Mouse (Mus musculus) mesoderm, embryonic 11.5 days (tissue): ENCODE measurements around the gene Grasp.

Experiments used
- DNase-seq: peaks from one replicate; pipeline ENCODE4 v3.0.0-alpha.2; 2012; ENCODE audit warnings: low read depth, low spot score

Grasp gene

DNA sequence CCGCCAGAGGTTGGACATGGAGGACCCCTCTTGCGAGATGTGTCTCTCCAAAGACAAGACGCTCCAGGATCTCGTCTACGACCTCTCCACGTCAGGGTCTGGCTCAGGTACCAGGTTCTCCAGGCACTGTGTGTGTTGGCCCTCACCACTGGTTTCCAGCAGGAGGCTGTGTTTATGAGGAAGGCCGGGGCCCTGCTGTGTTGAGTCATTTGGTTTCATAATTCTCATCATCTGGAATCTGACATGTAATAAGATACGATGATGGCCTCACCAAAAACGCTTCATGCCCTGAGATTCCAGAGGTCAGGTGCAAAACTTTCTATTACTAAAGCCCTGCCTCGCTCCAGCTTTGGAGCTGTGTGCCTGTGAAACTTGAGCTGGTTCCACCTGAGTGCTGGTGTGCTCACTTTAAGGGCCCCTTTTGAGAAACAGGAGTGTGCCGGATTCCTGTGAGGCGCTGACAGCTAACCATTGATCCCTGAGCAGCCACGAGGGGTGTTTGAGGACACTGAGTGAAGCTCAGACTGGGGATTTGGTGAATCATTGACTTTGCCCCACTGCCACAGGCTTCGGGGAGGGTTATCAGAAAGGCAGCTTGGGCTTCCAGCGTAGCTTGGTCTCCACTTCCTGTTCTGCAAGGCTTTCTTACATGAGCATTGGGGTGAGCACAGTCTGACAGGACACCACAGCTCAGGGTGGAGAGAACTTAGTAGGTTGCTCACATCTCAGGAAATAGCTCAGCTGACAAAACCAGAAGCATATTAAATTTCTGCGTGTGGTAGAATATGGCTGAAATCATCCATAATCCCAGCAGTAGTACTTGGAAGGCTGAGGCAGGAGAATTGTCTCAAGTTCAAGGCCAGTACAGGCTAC lies 28.8 kb upstream of the Grasp start:
- DNase-seq, result no peak

DNA sequence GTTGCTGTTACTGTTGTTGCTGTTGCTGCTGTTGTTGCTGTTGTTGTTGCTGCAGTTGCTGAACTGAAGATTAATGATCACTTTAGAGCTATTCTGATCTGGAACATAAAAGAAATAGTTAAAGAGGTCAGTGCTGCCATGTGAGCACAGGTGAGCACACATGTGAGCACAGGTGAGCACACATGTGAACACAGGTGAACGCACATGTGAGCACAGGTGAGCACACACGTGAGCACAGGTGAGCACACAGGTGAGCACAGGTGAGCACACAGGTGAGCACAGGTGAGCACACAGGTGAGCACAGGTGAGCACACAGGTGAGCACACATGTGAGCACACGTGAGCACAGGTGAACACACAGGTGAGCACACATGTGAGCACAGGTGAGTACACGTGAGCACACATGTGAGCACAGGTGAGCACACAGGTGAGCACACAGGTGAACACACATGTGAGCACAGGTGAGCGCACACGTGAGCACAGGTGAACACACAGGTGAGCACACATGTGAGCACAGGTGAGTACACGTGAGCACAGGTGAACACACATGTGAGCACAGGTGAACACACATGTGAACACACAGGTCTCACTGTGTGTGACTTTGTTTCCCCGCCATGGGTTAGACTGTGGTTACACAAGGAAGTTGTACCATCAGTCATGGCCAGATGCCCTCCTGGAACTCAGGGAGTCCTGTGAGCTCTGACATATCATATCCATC lies 27.8 kb upstream of the Grasp start:
- DNase-seq, result peak; percentile 66

DNA sequence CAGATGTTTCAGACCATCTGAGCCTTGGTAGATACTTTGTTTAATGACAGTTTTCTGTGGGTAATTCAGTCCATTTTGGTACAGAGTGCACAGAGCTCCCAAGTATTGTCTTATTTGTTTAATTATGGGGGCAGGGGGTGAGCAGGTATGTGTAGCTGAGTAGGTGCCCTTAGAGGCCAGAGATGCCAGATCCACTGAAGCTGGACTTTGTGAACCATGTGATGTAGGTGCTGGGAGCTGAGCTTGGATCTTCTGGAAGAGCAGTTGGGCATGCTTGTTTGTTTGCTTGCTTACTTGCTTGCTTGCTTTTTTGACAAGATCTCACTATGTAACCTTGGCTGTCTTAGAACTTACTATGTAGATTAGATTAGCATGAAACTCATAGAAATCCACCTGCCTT lies 27.0 kb upstream of the Grasp start:
- no peak for DNase-seq

DNA sequence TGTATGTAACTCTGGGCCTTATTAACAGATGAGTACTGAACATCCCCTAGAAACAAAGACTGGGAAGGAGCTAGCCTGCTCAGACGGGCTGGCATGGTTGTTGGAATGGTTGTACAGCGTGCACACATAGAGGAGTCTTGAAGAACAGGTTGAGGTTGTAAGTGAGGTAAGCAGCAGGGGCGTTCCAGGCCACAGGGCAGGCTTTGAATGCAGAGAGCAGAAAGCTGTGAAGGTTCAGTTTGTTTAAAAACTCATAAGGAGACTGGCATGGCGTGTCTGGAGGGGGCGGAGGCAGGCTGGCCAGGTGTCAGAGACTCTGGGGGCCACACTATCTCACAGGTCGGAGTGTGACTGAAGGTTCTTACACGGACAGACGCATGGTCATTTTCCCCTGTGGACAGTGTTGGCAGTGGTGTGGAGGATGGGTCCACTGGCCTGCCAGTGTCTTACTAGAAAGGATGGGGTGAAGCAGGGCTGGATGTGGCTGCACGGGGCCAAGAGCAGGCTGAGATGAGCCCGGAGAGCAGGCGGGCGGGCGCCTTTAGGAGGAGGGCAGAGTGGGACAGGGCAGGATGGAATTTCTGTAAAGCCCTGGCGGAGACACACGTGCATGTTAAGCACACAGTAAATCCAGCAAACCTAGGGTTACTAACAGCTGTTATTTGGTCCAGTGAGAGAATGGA lies 26.4 kb upstream of the Grasp start:
- no peak for DNase-seq

DNA sequence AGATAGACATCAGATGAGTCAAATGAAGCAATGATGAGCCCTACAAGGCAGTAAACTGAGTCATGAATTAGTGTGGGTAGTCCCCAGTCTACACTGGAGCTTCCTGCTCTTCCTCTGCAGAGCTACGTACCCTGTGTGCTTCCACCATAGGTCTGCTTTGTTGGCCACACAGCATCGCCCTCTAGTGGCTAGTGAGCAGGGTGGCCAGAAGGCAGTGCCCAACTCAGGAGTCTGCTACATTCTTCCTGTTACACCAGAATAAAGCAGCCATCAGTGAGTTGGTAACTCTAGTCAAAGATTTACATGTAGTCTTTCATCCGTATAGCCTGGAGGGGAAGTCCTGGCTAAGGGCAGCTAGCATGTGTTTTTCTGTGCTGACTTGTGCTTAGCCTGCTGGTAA lies 25.8 kb upstream of the Grasp start:
- DNase-seq, result peak; percentile 77

DNA sequence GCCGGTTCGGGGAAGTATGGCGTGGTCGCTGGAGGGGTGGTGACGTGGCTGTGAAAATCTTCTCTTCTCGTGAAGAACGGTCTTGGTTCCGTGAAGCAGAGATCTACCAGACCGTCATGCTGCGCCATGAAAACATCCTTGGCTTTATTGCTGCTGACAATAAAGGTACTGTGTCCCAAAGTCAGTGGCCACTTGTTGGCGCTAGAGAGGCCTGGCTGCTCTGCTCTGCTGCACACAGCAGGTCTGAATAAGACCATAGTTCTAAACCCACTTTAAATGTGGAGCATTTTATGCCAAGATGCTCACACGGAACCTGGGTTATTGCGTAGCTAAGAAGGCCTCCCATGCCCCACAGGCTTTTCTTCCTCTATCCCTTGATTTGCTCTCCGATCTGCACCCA lies 25.1 kb upstream of the Grasp start:
- no peak for DNase-seq

DNA sequence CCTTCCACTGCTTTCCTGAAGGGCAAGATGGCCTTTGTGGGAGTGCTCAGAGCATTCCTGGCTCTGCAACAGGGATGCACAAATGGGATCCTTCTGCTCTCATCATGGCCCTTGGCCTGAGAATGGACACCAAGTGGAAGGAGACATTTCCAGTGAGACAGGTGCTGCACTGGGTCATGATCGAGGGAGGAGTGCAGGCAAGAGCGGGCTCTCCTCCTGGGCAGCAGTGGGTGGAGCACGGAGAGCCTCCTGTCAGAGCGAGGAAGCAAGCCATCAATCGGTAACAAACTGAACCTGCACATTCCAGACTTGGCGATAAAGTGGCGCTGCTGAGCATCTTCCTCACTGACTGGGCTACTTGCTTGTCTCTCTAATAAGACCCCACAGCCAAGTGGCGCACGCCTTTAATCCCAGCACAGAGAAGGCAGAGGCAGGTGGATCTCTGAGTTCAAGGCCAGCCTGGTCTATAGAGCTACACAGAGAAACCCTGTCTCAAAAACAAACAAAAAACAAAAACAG lies 23.2 kb upstream of the Grasp start:
- no peak for DNase-seq

DNA sequence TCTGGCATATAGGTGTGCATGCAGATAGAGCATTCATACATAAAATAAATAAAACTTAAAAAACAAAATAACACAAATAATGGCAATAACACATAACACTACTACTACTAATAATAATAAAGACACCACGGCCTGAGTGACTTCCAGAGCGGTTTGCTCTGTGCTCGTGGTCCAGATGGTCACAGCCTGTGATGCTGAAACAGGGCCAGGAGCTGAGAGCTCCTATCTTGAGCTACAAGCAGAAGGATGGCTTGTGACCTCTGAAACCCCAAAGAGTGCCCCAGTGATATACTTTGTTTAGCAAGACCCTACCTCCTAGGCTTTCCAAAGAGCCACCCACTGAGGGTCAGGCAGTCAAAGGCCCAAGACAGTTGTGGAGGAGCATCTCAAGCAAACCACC lies 22.6 kb upstream of the Grasp start:
- no peak for DNase-seq

DNA sequence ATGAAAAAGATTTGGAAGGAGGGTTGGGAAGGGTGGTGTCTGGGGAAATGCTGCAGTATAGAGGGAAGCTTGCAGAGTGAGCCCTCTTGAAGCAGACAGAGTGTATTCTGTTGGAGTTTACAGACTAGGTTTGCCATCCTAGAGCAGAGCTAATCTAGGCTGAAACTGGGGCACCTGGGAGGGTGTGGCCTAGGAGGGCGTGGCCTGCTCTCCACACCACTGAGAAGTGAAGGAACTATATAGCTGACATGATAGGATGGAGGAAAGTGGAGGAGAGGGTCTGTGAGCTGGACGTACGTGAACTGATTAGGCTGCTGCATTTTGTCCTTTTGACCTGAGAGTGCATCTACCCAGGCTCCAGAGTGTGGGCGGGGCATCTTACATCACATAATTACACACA lies 20.3 kb upstream of the Grasp start:
- no peak for DNase-seq

DNA sequence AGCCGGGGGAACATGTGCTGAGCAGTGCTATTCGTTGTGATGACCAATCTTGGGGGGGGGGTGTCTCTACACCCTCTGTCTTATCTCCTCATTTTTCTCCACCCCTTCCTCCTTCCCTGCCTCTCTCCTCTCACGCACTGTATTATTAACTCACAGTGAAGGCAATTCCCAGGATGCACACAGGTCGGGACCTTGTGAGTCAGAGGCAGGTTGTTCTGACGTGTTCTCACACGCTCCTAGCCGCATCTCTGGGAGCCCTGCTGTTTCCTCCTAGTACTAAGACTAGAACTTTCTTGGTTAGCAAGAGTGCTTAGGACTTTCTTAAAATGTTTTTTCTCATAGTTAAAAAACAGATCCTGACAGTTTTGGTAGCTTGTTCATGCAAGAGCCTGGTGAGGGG lies 19.2 kb upstream of the Grasp start:
- DNase-seq, result no peak

DNA sequence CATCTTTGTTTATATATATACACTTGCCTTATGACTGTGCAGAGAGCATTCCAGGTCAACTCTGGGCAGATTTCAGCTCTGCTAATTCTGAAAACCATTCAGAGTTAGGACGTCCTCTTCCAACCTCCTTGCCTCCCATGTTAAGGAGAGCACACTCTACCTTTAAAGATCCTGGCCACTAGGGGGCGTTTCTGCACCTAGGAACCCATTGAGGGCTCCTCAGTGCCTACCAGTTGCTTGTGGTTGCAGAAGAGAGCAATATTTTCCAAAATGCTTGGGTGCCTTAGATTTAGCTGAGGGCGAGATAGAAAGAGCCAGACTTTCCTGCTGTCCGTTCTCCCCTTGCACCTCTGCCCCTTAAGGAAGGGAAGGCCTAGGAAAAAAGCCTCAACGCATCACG lies 13.8 kb upstream of the Grasp start:
- peak; percentile 69 for DNase-seq

DNA sequence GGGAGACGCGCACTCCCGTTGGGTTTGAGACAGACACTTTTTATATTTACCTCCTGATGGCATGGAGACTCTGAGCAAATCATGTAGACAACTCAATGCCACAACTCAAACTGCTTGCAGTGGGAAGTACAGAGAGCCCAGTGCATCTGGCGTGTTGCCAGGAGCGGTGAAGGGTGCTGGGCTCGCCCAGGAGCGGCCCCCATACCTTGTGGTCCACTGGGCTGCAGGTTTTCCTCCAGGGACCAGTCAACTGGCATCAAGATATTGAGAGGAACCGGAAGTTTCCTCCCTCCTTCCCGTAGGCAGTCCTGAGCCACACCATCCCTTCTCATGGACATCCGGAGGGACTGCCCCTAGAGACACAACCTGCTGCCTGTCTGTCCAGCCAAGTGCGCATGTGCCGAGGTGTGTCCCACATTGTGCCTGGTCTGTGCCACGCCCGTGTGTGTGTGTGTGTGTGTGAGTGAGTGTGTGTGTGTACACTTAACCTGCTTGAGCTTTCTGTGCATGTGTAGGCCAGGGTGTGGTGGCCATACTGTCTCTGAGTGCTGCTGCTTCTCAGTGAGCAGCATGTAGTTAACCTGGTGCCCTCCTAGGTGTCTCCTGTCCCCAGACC lies 12.9 kb upstream of the Grasp start:
- no peak for DNase-seq

DNA sequence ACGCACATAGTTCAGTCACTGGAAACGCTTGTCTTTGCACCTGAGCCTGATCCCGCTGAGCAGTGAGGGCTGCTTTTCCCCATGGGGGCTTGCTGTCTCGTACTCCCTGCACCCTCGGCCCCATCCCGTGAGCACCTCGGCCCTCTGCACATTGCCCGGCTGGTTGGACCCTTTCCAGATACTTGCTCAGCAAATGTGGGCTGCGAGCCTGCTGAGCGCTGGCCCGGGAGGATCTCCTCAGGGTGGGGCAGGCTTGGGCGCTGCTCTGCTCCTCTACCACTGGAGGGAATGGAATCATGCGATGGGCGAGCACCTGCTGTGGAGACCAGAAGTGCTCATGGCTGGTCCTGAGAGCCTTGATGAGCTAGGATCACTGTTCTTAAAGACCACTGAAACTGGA lies 11.6 kb upstream of the Grasp start:
- DNase-seq, result no peak

DNA sequence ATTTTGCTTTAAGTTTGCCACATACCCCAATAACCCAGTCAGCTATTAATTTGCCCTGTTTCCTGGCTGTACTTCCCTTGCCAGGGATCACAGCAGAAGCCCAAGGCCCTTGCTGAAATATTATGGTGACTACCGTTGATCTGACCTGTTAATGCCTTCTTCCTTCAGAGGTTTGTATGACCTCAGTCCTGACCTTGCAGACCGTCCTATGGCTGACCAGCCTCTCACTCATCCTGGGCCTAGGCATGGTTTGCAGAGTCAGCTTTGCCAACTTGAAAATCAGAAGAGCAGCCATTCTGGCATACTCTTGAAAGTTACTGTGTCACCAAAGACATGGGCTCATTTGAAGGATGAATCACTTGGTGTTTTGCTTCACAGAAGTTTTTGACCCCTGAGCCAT lies 8.9 kb upstream of the Grasp start:
- no peak for DNase-seq

DNA sequence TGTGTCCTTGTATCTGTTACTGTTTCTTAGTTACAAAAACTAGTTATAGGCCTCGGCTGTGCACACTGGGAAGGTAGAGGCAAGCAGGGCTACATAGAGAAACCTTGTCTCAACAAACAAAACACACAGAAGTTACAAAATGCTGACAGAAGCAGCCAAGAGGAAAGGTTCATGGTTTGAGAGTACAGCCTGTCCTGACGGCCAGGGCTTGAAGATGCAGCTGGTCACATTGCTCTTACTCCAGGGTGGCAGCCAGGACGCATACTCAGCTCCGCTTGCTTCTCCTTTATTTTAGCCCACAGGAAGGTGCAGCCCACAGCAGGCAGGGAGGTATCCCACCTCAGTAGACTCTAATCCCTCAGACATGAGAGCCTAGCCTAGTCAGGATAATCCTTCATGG lies 8.0 kb upstream of the Grasp start:
- no peak for DNase-seq

DNA sequence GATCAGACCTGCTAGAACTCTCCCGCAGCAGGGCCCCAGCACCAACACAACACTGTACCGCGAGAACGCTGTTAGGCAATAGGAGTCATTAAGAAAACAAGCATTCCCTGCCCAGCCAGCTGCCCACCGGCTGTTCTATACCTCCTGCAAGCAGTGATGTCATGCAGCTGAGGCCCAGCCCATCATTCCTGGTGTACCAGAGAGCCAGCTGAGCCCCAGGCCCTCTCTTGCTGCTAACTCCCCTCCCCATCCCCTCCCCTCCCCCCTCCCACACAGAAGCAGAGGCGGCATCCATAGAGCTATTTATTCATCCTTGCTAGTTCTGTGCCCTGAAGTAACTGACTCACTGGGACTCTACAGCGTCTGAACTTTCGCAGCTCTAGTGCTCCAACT lies 3.1 kb upstream of the Grasp start:
- peak; percentile 80 for DNase-seq

DNA sequence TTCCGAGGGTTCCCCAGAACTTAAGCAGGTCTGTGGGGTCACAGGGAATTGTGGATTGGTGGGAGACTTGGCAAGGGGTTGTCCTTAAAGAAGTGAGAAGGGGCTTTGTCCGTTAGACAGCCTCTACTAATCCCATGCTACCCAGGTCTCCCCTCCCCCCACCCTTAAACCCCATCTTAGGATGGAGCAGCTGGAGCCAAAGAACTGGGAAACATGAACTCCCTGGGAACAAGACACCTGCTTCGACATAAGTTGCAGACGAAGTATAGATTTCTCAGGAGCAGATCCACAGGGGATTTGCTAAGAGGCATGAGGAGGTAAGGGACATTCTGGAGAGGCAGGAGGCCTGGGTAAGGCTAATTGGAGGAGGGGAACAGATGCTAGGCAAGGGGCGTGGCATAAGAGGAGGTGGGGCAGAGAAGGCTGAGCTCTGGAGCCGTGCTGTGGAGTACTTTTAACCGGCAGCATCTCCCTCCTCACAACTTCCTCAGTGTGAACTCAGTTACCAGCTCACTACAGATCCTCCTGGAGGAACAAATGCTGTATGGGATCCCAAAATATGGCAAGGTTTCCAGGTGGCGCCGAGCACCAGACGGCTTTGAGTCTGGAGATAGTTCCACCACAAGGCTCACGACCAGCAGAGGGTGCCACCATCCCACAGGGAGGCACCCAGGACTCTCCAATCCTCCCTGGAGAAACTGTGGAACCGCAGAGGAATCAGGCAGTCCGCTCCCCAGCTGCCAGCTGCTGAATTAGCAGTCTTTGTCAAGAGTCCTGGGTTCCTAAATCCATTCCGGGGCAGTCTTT lies 2.5 kb upstream of the Grasp start:
- peak; percentile 87 for DNase-seq

DNA sequence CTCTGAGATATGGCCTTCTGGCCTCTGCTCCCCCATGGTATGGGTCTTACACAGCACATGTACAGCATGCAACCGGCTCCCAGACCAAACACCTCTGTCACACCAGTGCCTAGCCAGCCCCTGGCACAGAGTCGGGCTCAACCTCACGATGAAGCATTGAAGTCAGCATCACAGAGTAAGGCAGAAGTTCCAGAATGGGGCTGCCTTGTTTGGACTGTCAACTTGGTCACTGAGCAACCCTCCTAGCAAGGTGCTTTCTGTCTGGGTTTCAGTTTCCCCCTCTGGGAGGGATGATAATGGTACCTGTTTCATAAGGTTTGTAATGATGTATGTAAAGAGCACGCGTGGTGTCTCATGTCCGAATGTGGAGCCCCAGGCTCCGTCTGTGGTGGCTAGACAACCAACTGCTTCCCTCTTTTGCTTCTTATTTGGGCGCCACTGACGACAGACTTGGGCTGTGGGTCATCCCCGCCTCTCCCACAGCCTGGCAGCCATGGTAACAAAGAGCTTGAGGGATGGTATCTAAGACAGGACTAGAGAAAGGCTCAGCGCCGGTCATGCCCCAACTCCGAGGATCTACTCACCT lies 998 bp upstream of the Grasp start:
- DNase-seq, result no peak

DNA sequence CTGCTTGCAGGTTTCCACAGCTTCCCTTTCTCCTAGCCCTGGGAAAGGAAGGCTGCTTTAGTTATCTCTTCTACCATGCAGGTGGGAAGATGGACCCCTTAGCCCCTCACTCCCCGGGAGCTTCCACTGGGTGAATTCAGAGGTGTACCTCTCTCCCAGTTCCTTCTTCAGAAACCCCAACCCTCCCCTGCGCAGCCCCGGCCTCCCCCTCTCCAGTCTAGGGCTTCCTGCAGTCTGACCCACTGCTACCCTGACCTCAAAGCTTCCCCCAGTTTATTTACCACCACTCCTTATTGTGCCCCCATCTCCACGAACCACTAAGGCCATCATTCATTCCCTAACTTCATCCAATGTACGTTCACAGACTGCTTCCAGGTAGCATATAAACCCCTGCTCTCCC lies 392 bp upstream of the Grasp start:
- no peak for DNase-seq

DNA sequence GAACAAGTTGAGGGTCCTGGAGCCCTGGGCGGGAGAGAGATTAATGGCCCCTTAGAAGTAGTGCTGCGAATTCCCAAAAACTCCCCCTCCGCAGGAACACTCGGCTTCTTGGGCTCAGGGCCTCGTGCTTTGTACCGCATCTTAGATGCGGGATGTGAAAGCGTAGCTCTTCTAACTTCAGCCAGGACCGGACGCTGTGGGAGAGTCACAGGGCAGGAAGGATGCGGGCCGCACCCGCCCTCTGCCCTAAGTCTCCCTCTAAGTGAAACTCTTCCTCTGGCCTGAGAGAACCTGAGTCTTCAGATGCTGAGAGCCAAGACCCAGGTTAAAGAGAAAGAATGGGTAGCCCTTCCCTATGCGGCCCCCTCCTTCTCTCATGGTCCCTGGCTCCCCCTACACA lies 989 bp downstream of the Grasp start:
- DNase-seq, result no peak

DNA sequence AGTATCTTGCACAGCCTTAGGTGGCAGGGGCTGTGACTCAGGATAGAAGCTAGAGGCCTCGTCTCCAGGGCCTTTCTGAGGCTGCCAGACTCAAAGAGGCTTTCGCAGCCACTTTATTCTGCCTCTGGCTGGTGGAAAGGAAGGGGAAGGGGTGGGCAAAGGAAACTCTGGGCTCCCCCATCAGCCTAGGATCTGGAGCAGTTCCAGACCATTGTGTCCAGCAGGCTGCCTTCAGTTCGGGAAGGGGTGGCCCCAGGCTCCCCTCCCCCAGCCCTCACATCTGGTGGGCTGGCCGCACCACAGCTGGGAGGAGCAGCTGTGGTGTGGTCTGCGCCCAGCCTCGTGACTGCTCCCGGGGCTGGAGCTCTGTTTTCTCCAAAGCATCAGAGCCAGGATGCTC lies 4.0 kb downstream of the Grasp start:
- DNase-seq, result peak; percentile 61
